Comparison of ENCODE assay signal across 18 mouse cellular contexts in genomic region chr19:46968833-46969232, GRCm38 (mm10). TPM values are rescaled to one million over a fixed set of nuclear protein-coding genes. Genes with fewer than 3 reads are reported as not detected.
A peak's percentile ranks its signal among the peaks of the same experiment; 100 is the strongest.
DNase-seq lines count a peak whose midpoint lies in the region; ATAC-seq and TF ChIP-seq lines count a peak whose summit lies in the region.
"Had no signal": no experiment of that assay in that cellular context is flagged by ENCODE, and none has a peak within 500 bp of the region (broad histone marks: within the 10 kb centered on the region; RNA-seq: fewer than 3 reads in every experiment).

No protein-coding gene starts in this region.

- no peak for TF ChIP-seq RAD21 in MEL (IDR thresholded peaks at IDR 0.05; ENCODE audit: low read depth, low read length)

- TF ChIP-seq POLR2A in kidney, adult 2 months (IDR thresholded peaks at IDR 0.05; ENCODE audit: low read depth, low read length) = no peak
- TF ChIP-seq POLR2A in MEL (IDR thresholded peaks at IDR 0.05; ENCODE audit: control insufficient read depth in 1 of 2, insufficient read depth in 1 of 2, low read depth in 1 of 2, low read length in 2 of 2, poor library complexity in 1 of 2) = no peak
- no peak for TF ChIP-seq POLR2A in bone marrow, adult 2 months (IDR thresholded peaks at IDR 0.05; ENCODE audit: borderline replicate concordance, control insufficient read depth, low read depth, low read length)

- peaks cover 26% of the 10 kb centered on the region for H3K4me1 ChIP-seq in kidney, adult 2 months (ENCODE audit: control insufficient read depth, insufficient read depth, low read length)
- peaks cover 16 to 19% of the 10 kb centered on the region in 2 experiments for H3K4me1 ChIP-seq in MEL (ENCODE audit: control insufficient read depth in 1 of 2, insufficient read depth in 2 of 2, low read length in 2 of 2)
- peaks cover 4% of the 10 kb centered on the region; the same call in 1 of the 2 replicates for H3K4me1 ChIP-seq in bone marrow, adult 2 months (ENCODE audit: control insufficient read depth, insufficient read depth, low read length)
- peaks cover 24% of the 10 kb centered on the region for H3K4me1 ChIP-seq in heart, postnatal 0 days (ENCODE audit: control insufficient read depth, insufficient read depth)
- H3K4me1 ChIP-seq in intestine, embryonic 16.5 days (ENCODE audit: control insufficient read depth, insufficient read depth, low read length) = peaks cover 3% of the 10 kb centered on the region; the same call in 1 of the 2 replicates

- peak overlapping the region; percentile 71; the same call in 1 of the 2 replicates for H3K27ac ChIP-seq in kidney, adult 2 months (ENCODE audit: insufficient read depth, low read depth, low read length)
- peak overlapping the region; percentile 10; the same call in 1 of the 2 replicates for H3K27ac ChIP-seq in MEL (ENCODE audit: control insufficient read depth, low read depth, low read length)
- H3K27ac ChIP-seq in bone marrow, adult 2 months (ENCODE audit: control insufficient read depth, insufficient read depth, low read depth, low read length, poor library complexity) = peak overlapping the region; percentile 16
- peak overlapping the region; percentile 90 for H3K27ac ChIP-seq in heart, postnatal 0 days (ENCODE audit: low read depth)
- H3K27ac ChIP-seq in intestine, embryonic 16.5 days (ENCODE audit: low read length) = no peak overlapping the region
- H3K27ac ChIP-seq: embryonic facial prominence, embryonic 12.5 days; forebrain, embryonic 10.5 days; hindbrain, embryonic 14.5 days; liver, embryonic 14.5 days had no signal

- peak; percentile 34; the same call in 1 of the 2 replicates for ATAC-seq in heart, postnatal 0 days (ENCODE audit: insufficient read depth, low read depth)
- no peak for ATAC-seq in intestine, embryonic 16.5 days
- ATAC-seq: activated CD4-positive, CD25-positive, alpha-beta regulatory T cell, adult 4 months; CD4-positive, CD25-positive, alpha-beta regulatory T cell, adult 4 months; midbrain, embryonic 16.5 days had no signal

- peak in 1 of 2 experiments; percentile 50; a peak in 1 of 4 replicates for TF ChIP-seq EP300 in MEL (IDR thresholded peaks at IDR 0.05; ENCODE audit: low read depth in 1 of 2, low read length in 2 of 2)
- TF ChIP-seq EP300 in heart, postnatal 0 days (IDR thresholded peaks at IDR 0.05; ENCODE audit: low read depth) = no peak

- no peaks in the 10 kb centered on the region for H3K9me3 ChIP-seq in MEL (replicated peaks; ENCODE audit: insufficient read depth, low read length)
- H3K9me3 ChIP-seq in heart, postnatal 0 days (replicated peaks; ENCODE audit: control insufficient read depth, low read length) = no peaks in the 10 kb centered on the region
- no peaks in the 10 kb centered on the region for H3K9me3 ChIP-seq in intestine, embryonic 16.5 days (ENCODE audit: control insufficient read depth, low read length)
- H3K9me3 ChIP-seq: embryonic facial prominence, embryonic 12.5 days; forebrain, embryonic 10.5 days had no signal

- H3K36me3 ChIP-seq in kidney, adult 2 months (ENCODE audit: control insufficient read depth, insufficient read depth, low read length) = no peaks in the 10 kb centered on the region
- peaks cover 0 to 12% of the 10 kb centered on the region in 2 experiments; a peak in 2 of 4 replicates for H3K36me3 ChIP-seq in MEL (ENCODE audit: control insufficient read depth in 1 of 2, insufficient read depth in 2 of 2, low read length in 2 of 2)
- no peaks in the 10 kb centered on the region for H3K36me3 ChIP-seq in heart, postnatal 0 days (replicated peaks; ENCODE audit: control insufficient read depth, insufficient read depth, low read length)
- no peaks in the 10 kb centered on the region for H3K36me3 ChIP-seq in intestine, embryonic 16.5 days (ENCODE audit: control insufficient read depth, insufficient read depth, low read length)
- H3K36me3 ChIP-seq: embryonic facial prominence, embryonic 12.5 days; forebrain, embryonic 10.5 days had no signal

- peak overlapping the region; percentile 15 for H3K4me3 ChIP-seq in kidney, adult 2 months (ENCODE audit: insufficient read depth, low read depth, low read length)
- H3K4me3 ChIP-seq in MEL (ENCODE audit: control insufficient read depth in 1 of 2, insufficient read depth in 1 of 2, low read depth in 2 of 2, low read length in 2 of 2) = no peak overlapping the region
- no peak overlapping the region for H3K4me3 ChIP-seq in bone marrow, adult 2 months (replicated peaks; ENCODE audit: control insufficient read depth, low read depth, low read length)
- no peak overlapping the region for H3K4me3 ChIP-seq in heart, postnatal 0 days (ENCODE audit: low read depth, low read length)
- H3K4me3 ChIP-seq in intestine, embryonic 16.5 days (ENCODE audit: low read length) = no peak overlapping the region
- H3K4me3 ChIP-seq: embryonic facial prominence, embryonic 12.5 days; forebrain, embryonic 10.5 days had no signal

- H3K9ac ChIP-seq in MEL (ENCODE audit: control insufficient read depth, low read depth, low read length, poor library complexity, severe bottlenecking) = no peak overlapping the region
- H3K9ac ChIP-seq in heart, postnatal 0 days (replicated peaks; ENCODE audit: low read depth, low read length) = no peak overlapping the region
- no peak overlapping the region for H3K9ac ChIP-seq in intestine, embryonic 16.5 days (ENCODE audit: low read depth, low read length)
- H3K9ac ChIP-seq: embryonic facial prominence, embryonic 12.5 days; hindbrain, embryonic 14.5 days; liver, embryonic 14.5 days had no signal

- no peaks in the 10 kb centered on the region for H3K79me2 ChIP-seq in MEL (ENCODE audit: control insufficient read depth, insufficient read depth, low read length, poor library complexity)

- TF ChIP-seq CTCF in kidney, adult 2 months (conservative IDR thresholded peaks at IDR 0.05; ENCODE audit: insufficient read depth, insufficient read length, low read depth, low read length) = no peak
- TF ChIP-seq CTCF in MEL (IDR thresholded peaks at IDR 0.05 in 2 of 3, conservative IDR thresholded peaks at IDR 0.05 in 1 of 3; ENCODE audit: control insufficient read depth in 1 of 3, insufficient read depth in 1 of 3, low read depth in 2 of 3, low read length in 3 of 3, poor library complexity in 1 of 3, severe bottlenecking in 1 of 3) = no peak
- TF ChIP-seq CTCF in bone marrow, adult 2 months (IDR thresholded peaks at IDR 0.05; ENCODE audit: control insufficient read depth, insufficient read depth, low read length) = no peak
- TF ChIP-seq CTCF in heart, postnatal 0 days (IDR thresholded peaks at IDR 0.05; ENCODE audit: low read depth) = no peak

- DNase-seq in kidney, adult 2 months = peak; percentile 32
- no peak for DNase-seq in kidney, adult 11 months
- DNase-seq in MEL (ENCODE audit: low read depth, low spot score) = peak; percentile 53
- DNase-seq in heart, postnatal 0 days (ENCODE audit: low spot score) = peak; percentile 35
- DNase-seq in ovary, postnatal 14 days (ENCODE audit: low spot score) = no peak
- DNase-seq: adrenal gland, postnatal 36 days; cerebellum, adult 11 months; layer of hippocampus, postnatal 36 days; right cerebral cortex, postnatal 4 days had no signal

- 64% methylated on average over 5 of the region's 5 CpGs for WGBS in kidney, adult 2 months
- 76% methylated on average over 5 of the region's 5 CpGs for whole genome bisulfite sequencing in bone marrow, adult 2 months
- 57% methylated on average over 5 of the region's 5 CpGs for WGBS in heart, postnatal 0 days
- WGBS in intestine, embryonic 16.5 days = 72% methylated on average over 5 of the region's 5 CpGs

- no peak overlapping the region for H3K4me2 ChIP-seq in heart, postnatal 0 days (ENCODE audit: low read depth, low read length)
- no peak overlapping the region for H3K4me2 ChIP-seq in intestine, embryonic 16.5 days (ENCODE audit: low read depth, low read length)
- H3K4me2 ChIP-seq: embryonic facial prominence, embryonic 12.5 days; hindbrain, embryonic 14.5 days had no signal

- no peaks in the 10 kb centered on the region for H3K27me3 ChIP-seq in kidney, adult 2 months (replicated peaks; ENCODE audit: control insufficient read depth, insufficient read depth, low read length)
- no peaks in the 10 kb centered on the region for H3K27me3 ChIP-seq in MEL (ENCODE audit: control insufficient read depth in 1 of 2, insufficient read depth in 2 of 2, low read length in 2 of 2)
- H3K27me3 ChIP-seq in heart, postnatal 0 days (ENCODE audit: control insufficient read depth, insufficient read depth, low read length) = no peaks in the 10 kb centered on the region
- H3K27me3 ChIP-seq in intestine, embryonic 16.5 days (replicated peaks; ENCODE audit: control insufficient read depth, insufficient read depth, low read length) = no peaks in the 10 kb centered on the region
- H3K27me3 ChIP-seq: embryonic facial prominence, embryonic 12.5 days had no signal

TF ChIP-seq in MEL, 35 proteins besides CTCF, POLR2A, EP300 and RAD21 (continues in another document):
- TF ChIP-seq ELF1 (IDR thresholded peaks at IDR 0.05; ENCODE audit: low read depth, low read length) = peak; percentile 33; the same call in 1 of the 2 replicates
- no peak for TF ChIP-seq USF2 (IDR thresholded peaks at IDR 0.05; ENCODE audit: borderline replicate concordance in 1 of 2, insufficient read depth in 1 of 2, low read depth in 1 of 2, low read length in 2 of 2)
- TF ChIP-seq GATA1 (IDR thresholded peaks at IDR 0.05; ENCODE audit: low read depth, low read length) = peak; percentile 36
- peak; percentile 69 for TF ChIP-seq TAL1 (IDR thresholded peaks at IDR 0.05; ENCODE audit: low read length)
- TF ChIP-seq CHD1 (IDR thresholded peaks at IDR 0.05; ENCODE audit: low read depth, low read length) = no peak

RNA-seq across cellular contexts. Expression of gene Ina, which starts 45.7 kb away (rescaled TPM):
- polyA plus RNA-seq in kidney, adult 2 months (2012; rRNA removed) = 0.11 and 0.31 TPM in 2 replicates
- not detected in 2 replicates for total RNA-seq in MEL (2012; rRNA removed)
- polyA plus RNA-seq in MEL (2012; ENCODE audit: insufficient read depth in 1 of 2, insufficient read length in 2 of 2, low read depth in 1 of 2, low replicate concordance in 2 of 2, missing spikeins in 1 of 2) = not detected
- not detected in 2 replicates for polyA plus RNA-seq in bone marrow, adult 2 months (2011; ENCODE audit: insufficient read depth, insufficient read length, low replicate concordance, missing spikeins)
- not detected in 2 replicates for total RNA-seq in heart, postnatal 0 days (2014; rRNA removed; ENCODE audit: low replicate concordance)
- not detected in 2 replicates for polyA plus RNA-seq in heart, postnatal 0 days (2015; fragmentation: Nextera tagmentation; extraction: Ambion mirVana)
- 5.6 and 7.9 TPM in 2 replicates for polyA plus RNA-seq in intestine, embryonic 16.5 days (2015; fragmentation: Nextera tagmentation; extraction: Ambion mirVana)
- polyA plus RNA-seq: activated CD4-positive, CD25-positive, alpha-beta regulatory T cell, adult 4 months; CD4-positive, CD25-positive, alpha-beta regulatory T cell, adult 4 months had no signal

RNA-seq across cellular contexts. Expression of gene Nt5c2, which starts 46.1 kb away (rescaled TPM):
- 32.2 and 36.3 TPM in 2 replicates for polyA plus RNA-seq in kidney, adult 2 months (2012; rRNA removed)
- total RNA-seq in MEL (2012; rRNA removed) = 64.6 and 65.0 TPM in 2 replicates
- polyA plus RNA-seq in MEL (2012; ENCODE audit: insufficient read depth in 1 of 2, insufficient read length in 2 of 2, low read depth in 1 of 2, low replicate concordance in 2 of 2, missing spikeins in 1 of 2) = 100 to 1,000 TPM; 147 to 455 TPM
- polyA plus RNA-seq in bone marrow, adult 2 months (2011; ENCODE audit: insufficient read depth, insufficient read length, low replicate concordance, missing spikeins) = 21.9 and 39.2 TPM in 2 replicates
- total RNA-seq in heart, postnatal 0 days (2014; rRNA removed; ENCODE audit: low replicate concordance) = 33.9 and 48.1 TPM in 2 replicates
- polyA plus RNA-seq in heart, postnatal 0 days (2015; fragmentation: Nextera tagmentation; extraction: Ambion mirVana) = 92.7 and 111 TPM in 2 replicates
- 37.6 and 45.3 TPM in 2 replicates for polyA plus RNA-seq in intestine, embryonic 16.5 days (2015; fragmentation: Nextera tagmentation; extraction: Ambion mirVana)

Comparison
In these comparisons a context has a peak if more than half of its experiments do, and no peak if none do; other contexts are left out.
1. DNase-seq: peak in kidney, adult 2 months (single experiment), MEL (single experiment) and heart, postnatal 0 days (single experiment); none in kidney, adult 11 months (single experiment) and ovary, postnatal 14 days (single experiment).